Mouse (Mus musculus): ENCODE data around the gene Copa. TPM values are rescaled to one million over a fixed set of nuclear protein-coding genes. Genes with fewer than 3 reads are reported as not detected.
A peak's percentile ranks its signal among the peaks of the same experiment; 100 is the strongest.

The Copa gene
- polyA plus RNA-seq (2012; rRNA removed) = 31.5 and 53.1 TPM in 2 replicates

GRCm38 (mm10) chr1:172082101-172082898 is at the start of gene Copa, which contains the start of gene Ncstn:
Gene Copa (plus strand): TSS chr1:172082529.
Gene Ncstn (minus strand): TSS chr1:172082795.
- TF ChIP-seq CTCF (IDR thresholded peaks at IDR 0.05; ENCODE audit: insufficient read depth, low read length) (no peak), POLR2A (IDR thresholded peaks at IDR 0.05; ENCODE audit: borderline replicate concordance, extremely low read depth, low read depth, low read length) (no peak; the same call in 1 of the 2 replicates)
- WGBS = under 1% methylated on average over 40 of the region's 40 CpGs

GRCm38 (mm10) chr1:172046410-172046809 is 35.9 kb upstream of the Copa start:
- Histone ChIP-seq H3K4me3 (replicated peaks; ENCODE audit: extremely low read depth, low read depth, low read length) (no peak overlapping the region), H3K4me1 (ENCODE audit: control insufficient read depth, insufficient read depth, low read length) (no peaks in the 10 kb centered on the region)
- 69% methylated on average over 8 of the region's 8 CpGs for WGBS
- TF ChIP-seq POLR2A (IDR thresholded peaks at IDR 0.05; ENCODE audit: borderline replicate concordance, extremely low read depth, low read depth, low read length) (no peak), CTCF (IDR thresholded peaks at IDR 0.05; ENCODE audit: insufficient read depth, low read length) (no peak)
- no peak for DNase-seq

More at GRCm38 (mm10) chr1:172082101-172082898, at the start of gene Copa, which contains the start of gene Ncstn:
- Histone ChIP-seq H3K4me1 (ENCODE audit: control insufficient read depth, insufficient read depth, low read length) (peaks cover 7% of the 10 kb centered on the region), H3K4me3 (replicated peaks; ENCODE audit: extremely low read depth, low read depth, low read length) (peak within 1 kb of the TSS; percentile 99)
- peak; percentile 88 for DNase-seq

GRCm38 (mm10) chr1:172046938-172047337 is 35.4 kb upstream of the Copa start:
- H3K4me1 ChIP-seq (ENCODE audit: control insufficient read depth, insufficient read depth, low read length) = no peaks in the 10 kb centered on the region
- peak; percentile 74 for TF ChIP-seq CTCF (IDR thresholded peaks at IDR 0.05; ENCODE audit: insufficient read depth, low read length)
- no peak for TF ChIP-seq POLR2A (IDR thresholded peaks at IDR 0.05; ENCODE audit: borderline replicate concordance, extremely low read depth, low read depth, low read length)
- WGBS = 16% methylated on average over 5 of the region's 5 CpGs
- H3K4me3 ChIP-seq (replicated peaks; ENCODE audit: extremely low read depth, low read depth, low read length) = no peak overlapping the region
- DNase-seq = peak; percentile 61

GRCm38 (mm10) chr1:172048241-172048734 is 34.0 kb upstream of the Copa start:
- no peaks in the 10 kb centered on the region for H3K4me1 ChIP-seq (ENCODE audit: control insufficient read depth, insufficient read depth, low read length)
- peak overlapping the region; percentile 56 for H3K4me3 ChIP-seq (replicated peaks; ENCODE audit: extremely low read depth, low read depth, low read length)
- 28% methylated on average over 6 of the region's 6 CpGs for WGBS
- TF ChIP-seq POLR2A (IDR thresholded peaks at IDR 0.05; ENCODE audit: borderline replicate concordance, extremely low read depth, low read depth, low read length) (peak; percentile 33; the same call in 1 of the 2 replicates), CTCF (IDR thresholded peaks at IDR 0.05; ENCODE audit: insufficient read depth, low read length) (no peak)
- no peak for DNase-seq

- no peak for DNase-seq
- TF ChIP-seq CTCF (IDR thresholded peaks at IDR 0.05; ENCODE audit: insufficient read depth, low read length) = no peak
- TF ChIP-seq POLR2A (IDR thresholded peaks at IDR 0.05; ENCODE audit: borderline replicate concordance, extremely low read depth, low read depth, low read length) = no peak
- no peaks in the 10 kb centered on the region for H3K4me1 ChIP-seq (ENCODE audit: control insufficient read depth, insufficient read depth, low read length)
- no peak overlapping the region for H3K4me3 ChIP-seq (replicated peaks; ENCODE audit: extremely low read depth, low read depth, low read length)
- WGBS = 45% methylated on average over 13 of the region's 13 CpGs
Observed at GRCm38 (mm10) chr1:172049131-172049782, 33.1 kb upstream of the Copa start.

GRCm38 (mm10) chr1:172052766-172053279 is 29.5 kb upstream of the Copa start:
- no peak for TF ChIP-seq CTCF (IDR thresholded peaks at IDR 0.05; ENCODE audit: insufficient read depth, low read length)
- no peak for TF ChIP-seq POLR2A (IDR thresholded peaks at IDR 0.05; ENCODE audit: borderline replicate concordance, extremely low read depth, low read depth, low read length)
- 19% methylated on average over 10 of the region's 10 CpGs for WGBS
- no peaks in the 10 kb centered on the region for H3K4me1 ChIP-seq (ENCODE audit: control insufficient read depth, insufficient read depth, low read length)
- DNase-seq = no peak
- no peak overlapping the region for H3K4me3 ChIP-seq (replicated peaks; ENCODE audit: extremely low read depth, low read depth, low read length)

- DNase-seq = no peak
- 6% methylated on average over 42 of the region's 42 CpGs for WGBS
- Histone ChIP-seq H3K4me3 (replicated peaks; ENCODE audit: extremely low read depth, low read depth, low read length) (no peak overlapping the region), H3K4me1 (ENCODE audit: control insufficient read depth, insufficient read depth, low read length) (no peaks in the 10 kb centered on the region)
- TF ChIP-seq CTCF (IDR thresholded peaks at IDR 0.05; ENCODE audit: insufficient read depth, low read length) (no peak), POLR2A (IDR thresholded peaks at IDR 0.05; ENCODE audit: borderline replicate concordance, extremely low read depth, low read depth, low read length) (no peak)
Observed at GRCm38 (mm10) chr1:172053541-172054440, 28.5 kb upstream of the Copa start.

GRCm38 (mm10) chr1:172056251-172056650 is 26.1 kb upstream of the Copa start:
- no peak for TF ChIP-seq POLR2A (IDR thresholded peaks at IDR 0.05; ENCODE audit: borderline replicate concordance, extremely low read depth, low read depth, low read length)
- no peak for TF ChIP-seq CTCF (IDR thresholded peaks at IDR 0.05; ENCODE audit: insufficient read depth, low read length)
- WGBS = 65% methylated on average over 4 of the region's 4 CpGs

More at GRCm38 (mm10) chr1:172056251-172056650, 26.1 kb upstream of the Copa start:
- H3K4me1 ChIP-seq (ENCODE audit: control insufficient read depth, insufficient read depth, low read length) = no peaks in the 10 kb centered on the region
- H3K4me3 ChIP-seq (replicated peaks; ENCODE audit: extremely low read depth, low read depth, low read length) = no peak overlapping the region
- DNase-seq = no peak
